Mouse (Mus musculus): ENCODE results near the gene Pm20d1. TPM values are rescaled to one million over a fixed set of nuclear protein-coding genes. Genes with fewer than 3 reads are reported as not detected.
A peak's percentile ranks its signal among the peaks of the same experiment; 100 is the strongest.

Pm20d1 gene
- polyA plus RNA-seq, 1 experiment from 2014 or later = 2.6 TPM

- WGBS = 78% methylated on average over 5 of the region's 5 CpGs
- no peaks in the 10 kb centered on the region for H3K27me3 ChIP-seq (ENCODE audit: control insufficient read depth, insufficient read depth, low read length)
- H3K9ac ChIP-seq (ENCODE audit: low read length) = no peak overlapping the region
- no peak overlapping the region for H3K4me3 ChIP-seq (ENCODE audit: low read length)
- H3K4me2 ChIP-seq (ENCODE audit: low read depth, low read length) = no peak overlapping the region
- H3K36me3 ChIP-seq (ENCODE audit: control insufficient read depth, insufficient read depth) = peaks cover 23% of the 10 kb centered on the region
- H3K9me3 ChIP-seq (replicated peaks; ENCODE audit: control insufficient read depth, low read length) = no peaks in the 10 kb centered on the region
- 0 out of 2 replicates have a peak, but pooled peaks cover 3% of the 10 kb centered on the region for H3K4me1 ChIP-seq (ENCODE audit: control insufficient read depth, insufficient read depth, low read length)
- no peak overlapping the region for H3K27ac ChIP-seq (ENCODE audit: low read length)
- no peak for ATAC-seq (replicated peaks; ENCODE audit: extremely low read depth, insufficient read depth, low FRiP score)
Observed at GRCm38 (mm10) chr1:131846255-131846654, 49.1 kb downstream of the Pm20d1 start.

- ATAC-seq (replicated peaks; ENCODE audit: extremely low read depth, insufficient read depth, low FRiP score) = no peak
- H3K36me3 ChIP-seq (ENCODE audit: control insufficient read depth, insufficient read depth) = no peaks in the 10 kb centered on the region
Observed at GRCm38 (mm10) chr1:131861811-131862210, 64.6 kb downstream of the Pm20d1 start.

DNA sequence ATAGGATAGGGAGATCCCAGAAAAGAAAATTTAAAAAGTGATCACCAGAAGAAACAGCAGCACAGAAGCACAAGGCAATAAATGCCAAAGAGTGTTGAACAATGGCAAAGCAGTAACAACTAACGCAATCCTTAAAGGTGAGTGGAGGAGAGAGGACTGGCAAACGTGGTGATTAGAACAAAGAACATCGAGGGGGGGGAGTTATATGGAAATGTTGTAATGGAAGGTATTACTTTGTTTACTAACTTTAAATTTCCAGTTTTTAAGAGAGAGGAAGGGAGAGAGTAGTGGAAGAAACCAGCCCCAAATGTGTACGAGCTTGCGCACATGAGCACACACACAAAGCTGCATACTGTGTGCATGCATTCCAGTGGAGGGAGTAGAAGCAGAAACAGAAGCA lies 68.4 kb downstream of the Pm20d1 start:
- Histone ChIP-seq H3K27me3 (ENCODE audit: control insufficient read depth, insufficient read depth, low read length) (no peaks in the 10 kb centered on the region), H3K27ac (ENCODE audit: low read length) (no peak overlapping the region), H3K4me1 (ENCODE audit: control insufficient read depth, insufficient read depth, low read length) (no peaks in the 10 kb centered on the region), H3K36me3 (ENCODE audit: control insufficient read depth, insufficient read depth) (no peaks in the 10 kb centered on the region), H3K9me3 (replicated peaks; ENCODE audit: control insufficient read depth, low read length) (no peaks in the 10 kb centered on the region), H3K4me2 (ENCODE audit: low read depth, low read length) (no peak overlapping the region), H3K4me3 (ENCODE audit: low read length) (no peak overlapping the region), H3K9ac (ENCODE audit: low read length) (no peak overlapping the region)
- ATAC-seq (replicated peaks; ENCODE audit: extremely low read depth, insufficient read depth, low FRiP score) = no peak
- 87% methylated on average over 5 of the region's 5 CpGs for WGBS

More at GRCm38 (mm10) chr1:131861811-131862210, 64.6 kb downstream of the Pm20d1 start:
- H3K27me3 ChIP-seq (ENCODE audit: control insufficient read depth, insufficient read depth, low read length) = no peaks in the 10 kb centered on the region
- H3K4me1 ChIP-seq (ENCODE audit: control insufficient read depth, insufficient read depth, low read length) = no peaks in the 10 kb centered on the region
- H3K4me2 ChIP-seq (ENCODE audit: low read depth, low read length) = no peak overlapping the region
- no peaks in the 10 kb centered on the region for H3K9me3 ChIP-seq (replicated peaks; ENCODE audit: control insufficient read depth, low read length)
- no peak overlapping the region for H3K27ac ChIP-seq (ENCODE audit: low read length)
- no peak overlapping the region for H3K9ac ChIP-seq (ENCODE audit: low read length)
- 72% methylated on average over 4 of the region's 4 CpGs for WGBS
- no peak overlapping the region for H3K4me3 ChIP-seq (ENCODE audit: low read length)

DNA sequence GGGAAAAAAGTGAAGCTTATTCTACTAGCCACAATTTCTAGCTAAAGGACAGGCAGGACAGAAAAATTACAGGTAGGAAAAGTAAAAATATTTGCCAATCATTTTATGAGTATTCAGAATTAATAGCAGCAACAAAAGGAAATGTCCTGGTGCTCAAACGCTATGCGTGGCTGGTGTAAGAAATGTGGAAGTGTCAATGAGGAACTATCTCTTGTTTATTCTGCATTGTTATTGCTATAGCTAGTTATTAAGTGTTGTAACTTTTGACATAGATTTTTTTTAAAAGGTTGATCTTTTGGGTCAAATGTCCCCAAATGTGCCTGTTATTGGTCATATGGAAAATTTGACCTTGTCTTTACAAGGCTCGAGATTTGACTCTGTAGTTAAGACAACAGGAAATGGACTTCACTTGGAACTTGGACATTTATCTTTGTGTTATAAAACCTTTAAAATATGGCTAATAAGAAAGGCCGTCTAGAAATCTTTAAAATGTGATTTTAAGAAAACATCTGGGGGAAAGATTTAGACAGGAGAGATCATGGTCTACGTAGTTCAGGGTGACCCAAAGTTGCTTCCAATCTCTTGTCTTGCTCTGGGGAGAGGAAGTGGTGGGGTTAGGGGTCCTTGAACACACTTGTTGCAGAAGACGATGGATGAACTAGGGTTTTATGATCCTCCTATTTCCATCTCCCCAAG lies 69.3 kb downstream of the Pm20d1 start:
- Histone ChIP-seq H3K4me2 (ENCODE audit: low read depth, low read length) (peak overlapping the region; percentile 11; the same call in 1 of the 2 replicates), H3K4me3 (ENCODE audit: low read length) (peak overlapping the region; percentile 76; the same call in 1 of the 2 replicates)
- WGBS = 70% methylated on average over 6 of the region's 6 CpGs

DNA sequence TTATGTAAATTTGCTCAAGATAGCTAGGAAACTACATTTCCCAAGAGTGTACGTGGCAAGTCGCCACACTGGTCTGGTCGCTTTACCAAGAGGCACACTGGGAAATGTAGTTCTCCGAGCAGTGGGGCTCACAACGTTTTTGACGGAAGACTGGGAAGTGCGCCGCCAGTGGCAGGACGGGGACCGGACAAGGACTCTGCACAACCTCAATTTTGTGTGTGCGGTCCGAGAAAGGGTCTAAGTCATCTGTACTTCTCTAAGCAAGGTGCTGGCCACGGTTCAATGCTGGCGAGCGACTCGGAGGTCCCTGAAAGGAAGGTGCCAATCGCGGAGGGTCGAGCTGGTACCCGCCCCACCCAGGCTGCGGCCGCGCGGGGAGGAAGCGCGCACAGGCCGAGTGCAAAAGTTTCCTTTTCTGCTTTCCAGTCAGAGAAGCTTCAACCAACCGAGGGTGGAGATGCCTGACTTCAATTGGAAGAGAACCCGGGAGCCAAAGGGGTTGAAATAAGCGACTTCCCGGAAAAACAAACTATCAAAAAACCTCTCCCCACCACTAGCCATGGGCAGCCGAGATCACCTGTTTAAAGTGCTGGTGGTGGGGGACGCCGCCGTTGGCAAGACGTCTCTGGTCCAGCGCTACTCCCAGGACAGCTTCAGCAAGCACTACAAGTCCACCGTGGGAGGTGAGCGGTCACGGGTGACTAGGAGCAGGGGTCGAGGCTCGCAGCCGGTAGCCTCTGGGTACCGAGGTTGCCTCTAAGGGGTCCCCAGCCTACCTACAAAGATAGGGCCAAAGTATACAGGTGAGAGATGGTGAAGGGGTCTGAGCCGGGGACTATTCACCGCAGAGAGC lies 70.1 kb downstream of the Pm20d1 start, which contains the start of gene Rab29:
Rab29 (plus strand) TSS at position 132 of the 853 bp plus-strand sequence.
- peak; percentile 93 for ATAC-seq (replicated peaks; ENCODE audit: extremely low read depth, insufficient read depth, low FRiP score)
- H3K27me3 ChIP-seq (ENCODE audit: control insufficient read depth, insufficient read depth, low read length) = no peaks in the 10 kb centered on the region
- no peaks in the 10 kb centered on the region for H3K9me3 ChIP-seq (replicated peaks; ENCODE audit: control insufficient read depth, low read length)
- H3K27ac ChIP-seq (ENCODE audit: low read length) = peak within 1 kb of the TSS; percentile 32; the same call in 1 of the 2 replicates
- H3K9ac ChIP-seq (ENCODE audit: low read length) = peak within 1 kb of the TSS; percentile 68
- H3K4me3 ChIP-seq (ENCODE audit: low read length) = peak within 1 kb of the TSS; percentile 76
- WGBS = under 1% methylated on average over 46 of the region's 46 CpGs
- no peaks in the 10 kb centered on the region for H3K36me3 ChIP-seq (ENCODE audit: control insufficient read depth, insufficient read depth)
- no peaks in the 10 kb centered on the region for H3K4me1 ChIP-seq (ENCODE audit: control insufficient read depth, insufficient read depth, low read length)
- peak within 1 kb of the TSS; percentile 69 for H3K4me2 ChIP-seq (ENCODE audit: low read depth, low read length)

More for the DNA sequence above, 69.3 kb downstream of the Pm20d1 start:
- H3K27ac ChIP-seq (ENCODE audit: low read length) = no peak overlapping the region
- ATAC-seq (replicated peaks; ENCODE audit: extremely low read depth, insufficient read depth, low FRiP score) = no peak
- H3K9me3 ChIP-seq (replicated peaks; ENCODE audit: control insufficient read depth, low read length) = no peaks in the 10 kb centered on the region
- H3K4me1 ChIP-seq (ENCODE audit: control insufficient read depth, insufficient read depth, low read length) = no peaks in the 10 kb centered on the region
- no peaks in the 10 kb centered on the region for H3K27me3 ChIP-seq (ENCODE audit: control insufficient read depth, insufficient read depth, low read length)
- no peaks in the 10 kb centered on the region for H3K36me3 ChIP-seq (ENCODE audit: control insufficient read depth, insufficient read depth)
- H3K9ac ChIP-seq (ENCODE audit: low read length) = no peak overlapping the region

DNA sequence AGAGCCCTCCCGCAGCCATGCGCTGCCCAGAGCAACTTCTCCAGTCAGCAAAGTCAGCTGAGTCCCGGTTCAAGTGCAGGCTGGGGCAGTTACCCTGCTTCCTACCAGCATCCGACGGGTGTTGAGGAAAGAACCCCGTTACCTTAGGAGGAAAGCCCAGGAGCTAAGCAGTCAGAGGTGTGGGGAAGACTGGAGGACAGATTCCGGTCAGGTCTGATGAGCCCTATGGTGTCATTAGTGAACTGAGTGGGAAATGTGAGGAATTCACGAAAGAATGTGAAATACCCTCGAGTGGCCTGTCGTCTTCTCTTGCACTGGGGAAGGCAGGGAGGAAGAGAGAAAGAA lies 70.7 kb downstream of the Pm20d1 start:
- ATAC-seq (replicated peaks; ENCODE audit: extremely low read depth, insufficient read depth, low FRiP score) = no peak

GRCm38 (mm10) chr1:131869561-131869960 lies 72.4 kb downstream of the Pm20d1 start:
- Histone ChIP-seq H3K9me3 (replicated peaks; ENCODE audit: control insufficient read depth, low read length) (no peaks in the 10 kb centered on the region), H3K4me3 (ENCODE audit: low read length) (no peak overlapping the region), H3K27me3 (ENCODE audit: control insufficient read depth, insufficient read depth, low read length) (no peaks in the 10 kb centered on the region), H3K4me1 (ENCODE audit: control insufficient read depth, insufficient read depth, low read length) (no peaks in the 10 kb centered on the region), H3K36me3 (ENCODE audit: control insufficient read depth, insufficient read depth) (no peaks in the 10 kb centered on the region; the same call in 1 of the 2 replicates), H3K4me2 (ENCODE audit: low read depth, low read length) (no peak overlapping the region), H3K9ac (ENCODE audit: low read length) (no peak overlapping the region), H3K27ac (ENCODE audit: low read length) (no peak overlapping the region)
- WGBS = 85% methylated on average over 2 of the region's 2 CpGs
- no peak for ATAC-seq (replicated peaks; ENCODE audit: extremely low read depth, insufficient read depth, low FRiP score)

More for the DNA sequence above, 70.7 kb downstream of the Pm20d1 start:
- Histone ChIP-seq H3K4me3 (ENCODE audit: low read length) (peak overlapping the region; percentile 76), H3K9ac (ENCODE audit: low read length) (peak overlapping the region; percentile 68), H3K36me3 (ENCODE audit: control insufficient read depth, insufficient read depth) (no peaks in the 10 kb centered on the region), H3K4me2 (ENCODE audit: low read depth, low read length) (peak overlapping the region; percentile 69), H3K4me1 (ENCODE audit: control insufficient read depth, insufficient read depth, low read length) (no peaks in the 10 kb centered on the region), H3K9me3 (replicated peaks; ENCODE audit: control insufficient read depth, low read length) (no peaks in the 10 kb centered on the region), H3K27me3 (ENCODE audit: control insufficient read depth, insufficient read depth, low read length) (no peaks in the 10 kb centered on the region), H3K27ac (ENCODE audit: low read length) (no peak overlapping the region)
- WGBS = 14% methylated on average over 10 of the region's 10 CpGs

Data from heart, embryonic 16.5 days (tissue).